Mouse (Mus musculus): ENCODE measurements around the gene Chga. TPM values are rescaled to one million over a fixed set of nuclear protein-coding genes. Genes with fewer than 3 reads are reported as not detected.
A peak's percentile ranks its signal among the peaks of the same experiment; 100 is the strongest.

Gene Chga
- polyA plus RNA-seq, 1 experiment from 2014 or later: 2.5 TPM

DNA sequence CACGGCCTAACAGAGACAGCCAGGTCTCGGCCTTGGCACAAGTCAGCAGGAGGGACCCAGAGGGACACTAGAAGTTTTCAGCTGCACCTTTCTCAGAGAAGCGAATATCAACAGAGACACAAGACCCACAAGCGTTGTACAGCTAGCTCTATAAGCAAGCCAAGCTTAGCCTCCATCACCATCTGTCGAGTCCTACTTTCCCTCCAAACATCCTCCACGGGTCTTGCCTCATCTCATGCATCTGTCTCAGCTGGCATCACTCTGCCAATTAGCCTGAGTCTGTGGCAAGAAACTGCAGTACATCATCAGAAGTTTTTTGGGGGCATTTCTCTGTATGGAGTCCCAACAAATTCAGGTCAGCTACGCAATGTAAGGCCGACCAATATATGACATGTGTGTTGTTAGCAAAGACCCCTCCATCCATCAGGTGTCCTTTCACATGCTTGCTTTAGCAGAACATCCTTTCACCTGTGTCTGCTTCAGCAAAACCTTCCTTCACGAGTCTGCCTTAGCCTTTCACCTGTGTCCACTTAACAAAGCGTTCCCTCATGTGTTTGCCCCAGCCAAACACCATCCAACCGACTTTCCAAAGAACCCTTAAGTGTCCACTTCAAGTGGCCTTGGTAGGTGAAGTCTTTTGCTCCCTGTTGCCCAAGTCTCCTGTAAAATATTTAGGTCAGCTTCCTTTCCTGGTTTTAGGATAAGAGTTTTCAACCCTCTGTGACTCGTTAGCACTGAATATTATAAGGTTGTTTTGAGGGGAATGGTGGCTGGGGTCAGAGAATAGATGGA, 34.6 kb upstream of the Chga start:
- H3K9ac ChIP-seq (ENCODE audit: low read length): no peak overlapping the region
- no peak overlapping the region for H3K4me2 ChIP-seq (ENCODE audit: low read depth, low read length)
- no peaks in the 10 kb centered on the region for H3K9me3 ChIP-seq (replicated peaks; ENCODE audit: control insufficient read depth, low read length)
- WGBS: 80% methylated on average over 12 of the region's 12 CpGs
- peaks cover 2% of the 10 kb centered on the region; the same call in 1 of the 2 replicates for H3K4me1 ChIP-seq (ENCODE audit: control insufficient read depth, insufficient read depth, low read length)
- no peaks in the 10 kb centered on the region for H3K27me3 ChIP-seq (ENCODE audit: control insufficient read depth, insufficient read depth, low read length)
- no peaks in the 10 kb centered on the region for H3K36me3 ChIP-seq (ENCODE audit: control insufficient read depth, insufficient read depth)
- no peak for ATAC-seq (replicated peaks; ENCODE audit: extremely low read depth, insufficient read depth, low FRiP score)
- no peak overlapping the region for H3K27ac ChIP-seq (ENCODE audit: low read length)
- H3K4me3 ChIP-seq (ENCODE audit: low read length): no peak overlapping the region

DNA sequence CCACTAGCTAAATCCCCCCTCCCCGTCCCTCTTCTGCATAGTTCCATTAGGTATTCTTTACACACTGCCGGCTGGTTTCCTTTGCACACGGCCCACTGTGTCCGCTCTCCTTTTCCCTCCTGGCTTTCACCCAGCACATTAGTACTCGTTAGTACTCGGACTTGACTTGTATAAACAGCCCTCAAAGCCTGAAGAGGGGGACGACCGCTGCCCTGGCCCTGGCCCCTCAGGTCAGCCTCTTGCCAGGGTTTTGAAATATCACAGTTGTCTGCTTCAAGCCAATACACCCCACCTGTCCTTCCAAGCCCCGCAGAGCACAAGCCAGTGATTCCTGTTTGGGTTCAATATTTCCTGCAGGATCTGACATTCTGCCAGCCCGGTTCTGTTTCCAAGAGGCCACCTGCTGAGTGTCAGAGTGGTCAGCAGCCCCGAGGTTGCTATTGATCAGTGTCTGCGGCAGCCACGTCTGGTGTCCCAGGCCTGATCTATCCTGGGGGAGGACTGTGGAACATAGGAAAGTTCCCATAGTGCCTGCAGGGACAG, 32.9 kb upstream of the Chga start:
- Histone ChIP-seq H3K27me3 (ENCODE audit: control insufficient read depth, insufficient read depth, low read length) (no peaks in the 10 kb centered on the region), H3K9me3 (replicated peaks; ENCODE audit: control insufficient read depth, low read length) (no peaks in the 10 kb centered on the region), H3K4me1 (ENCODE audit: control insufficient read depth, insufficient read depth, low read length) (peaks cover 2% of the 10 kb centered on the region; the same call in 1 of the 2 replicates), H3K36me3 (ENCODE audit: control insufficient read depth, insufficient read depth) (no peaks in the 10 kb centered on the region), H3K27ac (ENCODE audit: low read length) (no peak overlapping the region), H3K4me2 (ENCODE audit: low read depth, low read length) (no peak overlapping the region), H3K9ac (ENCODE audit: low read length) (no peak overlapping the region), H3K4me3 (ENCODE audit: low read length) (no peak overlapping the region)
- WGBS: 35% methylated on average over 13 of the region's 13 CpGs
- ATAC-seq (replicated peaks; ENCODE audit: extremely low read depth, insufficient read depth, low FRiP score): peak; percentile 52; the same call in 1 of the 2 replicates

- Histone ChIP-seq H3K36me3 (ENCODE audit: control insufficient read depth, insufficient read depth) (no peaks in the 10 kb centered on the region), H3K9me3 (replicated peaks; ENCODE audit: control insufficient read depth, low read length) (no peaks in the 10 kb centered on the region), H3K9ac (ENCODE audit: low read length) (no peak overlapping the region), H3K27ac (ENCODE audit: low read length) (no peak overlapping the region), H3K4me3 (ENCODE audit: low read length) (no peak overlapping the region), H3K4me2 (ENCODE audit: low read depth, low read length) (no peak overlapping the region), H3K27me3 (ENCODE audit: control insufficient read depth, insufficient read depth, low read length) (no peaks in the 10 kb centered on the region), H3K4me1 (ENCODE audit: control insufficient read depth, insufficient read depth, low read length) (peaks cover 2% of the 10 kb centered on the region; the same call in 1 of the 2 replicates)
- no peak for ATAC-seq (replicated peaks; ENCODE audit: extremely low read depth, insufficient read depth, low FRiP score)
- 56% methylated on average over 3 of the region's 3 CpGs for WGBS
Observed at GRCm38 (mm10) chr12:102524216-102524615, 30.6 kb upstream of the Chga start.

- WGBS: 16% methylated on average over 6 of the region's 6 CpGs
- ATAC-seq (replicated peaks; ENCODE audit: extremely low read depth, insufficient read depth, low FRiP score): 0 out of 2 replicates have a peak, but pooled peaks have one; percentile 41
Observed at GRCm38 (mm10) chr12:102524760-102525159, 30.0 kb upstream of the Chga start.

DNA sequence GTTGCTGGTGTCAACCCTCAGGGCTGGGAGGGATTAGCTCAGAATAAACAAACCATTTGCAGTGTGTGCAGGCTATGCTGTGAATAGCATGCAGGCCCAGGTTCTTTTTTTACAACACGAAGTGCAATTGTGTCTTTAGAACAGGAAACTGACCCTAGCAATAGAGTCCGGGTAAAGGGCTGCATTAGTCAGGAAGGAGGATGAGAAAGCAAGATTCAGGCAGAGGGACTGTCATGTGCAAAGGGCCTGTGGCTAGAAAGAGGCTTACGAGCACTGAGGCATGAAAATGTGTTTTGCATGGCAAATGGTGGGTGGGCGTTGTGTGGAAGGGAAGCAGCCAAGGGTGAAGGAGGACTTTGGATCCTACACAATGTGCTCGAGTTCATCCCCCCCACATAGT, 26.8 kb upstream of the Chga start:
- 69% methylated on average over 5 of the region's 5 CpGs for WGBS
- Histone ChIP-seq H3K9ac (ENCODE audit: low read length) (no peak overlapping the region), H3K4me2 (ENCODE audit: low read depth, low read length) (no peak overlapping the region), H3K36me3 (ENCODE audit: control insufficient read depth, insufficient read depth) (no peaks in the 10 kb centered on the region), H3K4me3 (ENCODE audit: low read length) (no peak overlapping the region), H3K27me3 (ENCODE audit: control insufficient read depth, insufficient read depth, low read length) (no peaks in the 10 kb centered on the region), H3K9me3 (replicated peaks; ENCODE audit: control insufficient read depth, low read length) (no peaks in the 10 kb centered on the region), H3K4me1 (ENCODE audit: control insufficient read depth, insufficient read depth, low read length) (no peaks in the 10 kb centered on the region), H3K27ac (ENCODE audit: low read length) (no peak overlapping the region)
- ATAC-seq (replicated peaks; ENCODE audit: extremely low read depth, insufficient read depth, low FRiP score): no peak

More at GRCm38 (mm10) chr12:102524760-102525159, 30.0 kb upstream of the Chga start:
- Histone ChIP-seq H3K4me2 (ENCODE audit: low read depth, low read length) (no peak overlapping the region), H3K4me3 (ENCODE audit: low read length) (no peak overlapping the region), H3K9me3 (replicated peaks; ENCODE audit: control insufficient read depth, low read length) (no peaks in the 10 kb centered on the region), H3K36me3 (ENCODE audit: control insufficient read depth, insufficient read depth) (no peaks in the 10 kb centered on the region), H3K27ac (ENCODE audit: low read length) (no peak overlapping the region), H3K4me1 (ENCODE audit: control insufficient read depth, insufficient read depth, low read length) (peaks cover 2% of the 10 kb centered on the region; the same call in 1 of the 2 replicates), H3K9ac (ENCODE audit: low read length) (no peak overlapping the region), H3K27me3 (ENCODE audit: control insufficient read depth, insufficient read depth, low read length) (no peaks in the 10 kb centered on the region)

GRCm38 (mm10) chr12:102535796-102536195, 19.0 kb upstream of the Chga start:
- Histone ChIP-seq H3K27ac (ENCODE audit: low read length) (no peak overlapping the region), H3K9ac (ENCODE audit: low read length) (no peak overlapping the region), H3K36me3 (ENCODE audit: control insufficient read depth, insufficient read depth) (no peaks in the 10 kb centered on the region), H3K4me2 (ENCODE audit: low read depth, low read length) (no peak overlapping the region), H3K9me3 (replicated peaks; ENCODE audit: control insufficient read depth, low read length) (no peaks in the 10 kb centered on the region), H3K27me3 (ENCODE audit: control insufficient read depth, insufficient read depth, low read length) (no peaks in the 10 kb centered on the region), H3K4me3 (ENCODE audit: low read length) (no peak overlapping the region), H3K4me1 (ENCODE audit: control insufficient read depth, insufficient read depth, low read length) (no peaks in the 10 kb centered on the region)
- ATAC-seq (replicated peaks; ENCODE audit: extremely low read depth, insufficient read depth, low FRiP score): no peak
- WGBS: 41% methylated on average over 1 of the region's 1 CpGs

GRCm38 (mm10) chr12:102540278-102540677, 14.5 kb upstream of the Chga start:
- H3K4me2 ChIP-seq (ENCODE audit: low read depth, low read length): no peak overlapping the region
- ATAC-seq (replicated peaks; ENCODE audit: extremely low read depth, insufficient read depth, low FRiP score): no peak
- no peak overlapping the region for H3K27ac ChIP-seq (ENCODE audit: low read length)
- no peaks in the 10 kb centered on the region for H3K9me3 ChIP-seq (replicated peaks; ENCODE audit: control insufficient read depth, low read length)
- 57% methylated on average over 8 of the region's 8 CpGs for WGBS
- H3K9ac ChIP-seq (ENCODE audit: low read length): no peak overlapping the region
- H3K4me3 ChIP-seq (ENCODE audit: low read length): no peak overlapping the region
- H3K36me3 ChIP-seq (ENCODE audit: control insufficient read depth, insufficient read depth): no peaks in the 10 kb centered on the region
- no peaks in the 10 kb centered on the region for H3K4me1 ChIP-seq (ENCODE audit: control insufficient read depth, insufficient read depth, low read length)
- no peaks in the 10 kb centered on the region for H3K27me3 ChIP-seq (ENCODE audit: control insufficient read depth, insufficient read depth, low read length)

- WGBS: 91% methylated on average over 7 of the region's 7 CpGs
- Histone ChIP-seq H3K9ac (ENCODE audit: low read length) (no peak overlapping the region), H3K27ac (ENCODE audit: low read length) (no peak overlapping the region)
Observed at GRCm38 (mm10) chr12:102541168-102541567, 13.6 kb upstream of the Chga start.

GRCm38 (mm10) chr12:102545122-102545521, 9.6 kb upstream of the Chga start:
- H3K4me1 ChIP-seq (ENCODE audit: control insufficient read depth, insufficient read depth, low read length): no peaks in the 10 kb centered on the region
- H3K9ac ChIP-seq (ENCODE audit: low read length): no peak overlapping the region
- no peak for ATAC-seq (replicated peaks; ENCODE audit: extremely low read depth, insufficient read depth, low FRiP score)
- H3K4me2 ChIP-seq (ENCODE audit: low read depth, low read length): no peak overlapping the region
- H3K9me3 ChIP-seq (replicated peaks; ENCODE audit: control insufficient read depth, low read length): no peaks in the 10 kb centered on the region
- no peak overlapping the region for H3K4me3 ChIP-seq (ENCODE audit: low read length)
- no peaks in the 10 kb centered on the region for H3K27me3 ChIP-seq (ENCODE audit: control insufficient read depth, insufficient read depth, low read length)
- no peak overlapping the region for H3K27ac ChIP-seq (ENCODE audit: low read length)
- WGBS: 65% methylated on average over 6 of the region's 6 CpGs
- H3K36me3 ChIP-seq (ENCODE audit: control insufficient read depth, insufficient read depth): no peaks in the 10 kb centered on the region

More at GRCm38 (mm10) chr12:102541168-102541567, 13.6 kb upstream of the Chga start:
- H3K4me1 ChIP-seq (ENCODE audit: control insufficient read depth, insufficient read depth, low read length): no peaks in the 10 kb centered on the region
- H3K4me3 ChIP-seq (ENCODE audit: low read length): no peak overlapping the region
- H3K27me3 ChIP-seq (ENCODE audit: control insufficient read depth, insufficient read depth, low read length): no peaks in the 10 kb centered on the region
- H3K4me2 ChIP-seq (ENCODE audit: low read depth, low read length): no peak overlapping the region
- no peaks in the 10 kb centered on the region for H3K9me3 ChIP-seq (replicated peaks; ENCODE audit: control insufficient read depth, low read length)
- H3K36me3 ChIP-seq (ENCODE audit: control insufficient read depth, insufficient read depth): no peaks in the 10 kb centered on the region
- ATAC-seq (replicated peaks; ENCODE audit: extremely low read depth, insufficient read depth, low FRiP score): no peak

All from heart, embryonic 16.5 days (tissue).